Mouse (Mus musculus): Measurements from ENCODE around the gene Elavl3. TPM values are rescaled to one million over a fixed set of nuclear protein-coding genes. Genes with fewer than 3 reads are reported as not detected.

Elavl3 gene
- total and polyA plus RNA-seq, 3 experiments: 0.15 to 1.1 TPM; not detected in 1

DNA sequence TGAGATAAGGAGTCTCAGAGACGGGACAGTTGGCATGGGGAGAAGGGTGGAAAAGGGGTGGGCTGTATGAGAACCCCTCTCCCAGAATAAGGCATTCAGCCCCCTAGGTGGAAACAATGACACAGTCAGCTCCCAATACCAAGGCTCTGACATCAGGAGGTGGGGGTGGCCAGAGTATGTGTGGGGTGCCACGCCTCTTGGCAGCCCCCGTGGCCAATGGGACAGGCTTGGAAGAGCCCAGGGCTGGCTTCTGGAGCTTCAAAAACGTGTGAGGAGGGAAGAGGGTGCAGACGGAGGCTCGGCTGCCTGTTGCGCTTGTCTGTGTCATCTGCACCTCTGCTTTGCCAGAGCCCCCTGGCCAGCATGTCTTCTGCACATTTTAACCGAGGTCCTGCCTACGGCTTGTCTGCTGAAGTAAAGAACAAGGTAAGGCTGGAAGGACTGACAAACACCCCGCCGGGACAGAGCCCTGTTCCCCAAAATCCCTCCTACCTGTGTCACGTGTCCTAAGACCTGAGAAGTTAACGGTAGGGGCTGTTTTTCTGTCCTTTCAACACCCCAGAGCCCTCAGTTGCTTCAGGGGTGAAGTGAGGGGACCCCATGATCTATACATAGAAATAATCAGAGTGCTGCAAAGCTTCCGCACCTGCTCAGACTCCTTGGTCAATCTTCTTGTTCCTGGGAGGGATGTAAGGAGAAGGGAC lies 47.3 kb upstream of the Elavl3 start, which contains the start of gene Cnn1:
Cnn1 (plus strand) TSS at position 224 of the 704 bp plus-strand sequence.
- H3K36me3 ChIP-seq (ENCODE audit: control insufficient read depth in 1 of 2, insufficient read depth in 2 of 2, low read length in 2 of 2): peaks cover 0 to 2% of the 10 kb centered on the region in 2 experiments; a peak in 1 of 4 replicates
- H3K27ac ChIP-seq (ENCODE audit: control insufficient read depth, low read depth, low read length): no peak within 1 kb of the TSS
- H3K4me3 ChIP-seq (ENCODE audit: control insufficient read depth in 1 of 2, insufficient read depth in 1 of 2, low read depth in 2 of 2, low read length in 2 of 2): no peak within 1 kb of the TSS
- no peaks in the 10 kb centered on the region for H3K79me2 ChIP-seq (ENCODE audit: control insufficient read depth, insufficient read depth, low read length, poor library complexity)
- no peak within 1 kb of the TSS for H3K9ac ChIP-seq (ENCODE audit: control insufficient read depth, low read depth, low read length, poor library complexity, severe bottlenecking)
- no peaks in the 10 kb centered on the region; a peak in 1 of 4 replicates for H3K27me3 ChIP-seq (ENCODE audit: control insufficient read depth in 1 of 2, insufficient read depth in 2 of 2, low read length in 2 of 2)
- H3K9me3 ChIP-seq (replicated peaks; ENCODE audit: insufficient read depth, low read length): no peaks in the 10 kb centered on the region
- peak; percentile 52 for DNase-seq (ENCODE audit: low read depth, low spot score)
- no peak for TF ChIP-seq RCOR1 (IDR thresholded peaks at IDR 0.05; ENCODE audit: low read depth, low read length)
- peak; percentile 62 for TF ChIP-seq USF1 (IDR thresholded peaks at IDR 0.05; ENCODE audit: low read depth, low read length)
- peaks cover 0 to 5% of the 10 kb centered on the region in 2 experiments; a peak in 2 of 4 replicates for H3K4me1 ChIP-seq (ENCODE audit: control insufficient read depth in 1 of 2, insufficient read depth in 2 of 2, low read length in 2 of 2)

- H3K4me3 ChIP-seq (ENCODE audit: control insufficient read depth in 1 of 2, insufficient read depth in 1 of 2, low read depth in 2 of 2, low read length in 2 of 2): peak overlapping the region; percentile 33 to 38; a peak in 3 of 4 replicates
Observed at GRCm38 (mm10) chr9:22095854-22096307, 44.1 kb upstream of the Elavl3 start.

DNA sequence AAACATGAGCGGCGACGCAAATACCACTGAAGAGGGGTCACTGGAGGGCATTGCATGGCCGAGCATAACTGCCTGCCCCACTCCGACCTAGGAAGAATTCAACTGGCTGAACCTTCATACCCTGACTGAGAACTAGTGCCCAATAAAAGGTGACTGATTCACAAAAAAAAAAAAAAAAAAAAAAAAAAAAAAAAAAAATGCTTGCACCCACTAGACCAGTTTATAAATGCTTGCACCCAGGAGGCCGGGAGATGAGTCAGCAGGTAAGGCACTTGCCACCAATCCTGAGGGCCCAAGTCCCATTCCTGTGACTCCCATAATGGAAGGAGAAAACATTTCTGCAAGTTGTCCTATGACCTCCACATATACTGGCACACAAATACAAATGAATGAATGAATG lies 40.9 kb upstream of the Elavl3 start:
- Histone ChIP-seq H3K79me2 (ENCODE audit: control insufficient read depth, insufficient read depth, low read length, poor library complexity) (no peaks in the 10 kb centered on the region), H3K9ac (ENCODE audit: control insufficient read depth, low read depth, low read length, poor library complexity, severe bottlenecking) (no peak overlapping the region), H3K9me3 (replicated peaks; ENCODE audit: insufficient read depth, low read length) (no peaks in the 10 kb centered on the region), H3K36me3 (ENCODE audit: control insufficient read depth in 1 of 2, insufficient read depth in 2 of 2, low read length in 2 of 2) (peaks cover 0 to 2% of the 10 kb centered on the region in 2 experiments; a peak in 1 of 4 replicates), H3K4me1 (ENCODE audit: control insufficient read depth in 1 of 2, insufficient read depth in 2 of 2, low read length in 2 of 2) (peaks cover 0 to 5% of the 10 kb centered on the region in 2 experiments; a peak in 2 of 4 replicates), H3K27me3 (ENCODE audit: control insufficient read depth in 1 of 2, insufficient read depth in 2 of 2, low read length in 2 of 2) (no peaks in the 10 kb centered on the region), H3K4me3 (ENCODE audit: control insufficient read depth in 1 of 2, insufficient read depth in 1 of 2, low read depth in 2 of 2, low read length in 2 of 2) (no peak overlapping the region), H3K27ac (ENCODE audit: control insufficient read depth, low read depth, low read length) (no peak overlapping the region)
- no peak for DNase-seq (ENCODE audit: low read depth, low spot score)
- TF ChIP-seq CHD2 (IDR thresholded peaks at IDR 0.05; ENCODE audit: low read length) (no peak), ELF1 (IDR thresholded peaks at IDR 0.05; ENCODE audit: low read depth, low read length) (no peak), ZNF384 (IDR thresholded peaks at IDR 0.05; ENCODE audit: low read depth, low read length) (peak; percentile 61; the same call in 1 of the 2 replicates), MAZ (IDR thresholded peaks at IDR 0.05; ENCODE audit: low read depth, low read length) (no peak), USF1 (IDR thresholded peaks at IDR 0.05; ENCODE audit: low read depth, low read length) (no peak), E2F4 (IDR thresholded peaks at IDR 0.05; ENCODE audit: borderline replicate concordance, low read depth, low read length) (no peak)

More at GRCm38 (mm10) chr9:22095854-22096307, 44.1 kb upstream of the Elavl3 start:
- Histone ChIP-seq H3K27ac (ENCODE audit: control insufficient read depth, low read depth, low read length) (no peak overlapping the region), H3K9me3 (replicated peaks; ENCODE audit: insufficient read depth, low read length) (no peaks in the 10 kb centered on the region), H3K4me1 (ENCODE audit: control insufficient read depth in 1 of 2, insufficient read depth in 2 of 2, low read length in 2 of 2) (peaks cover 0 to 5% of the 10 kb centered on the region in 2 experiments; a peak in 2 of 4 replicates), H3K36me3 (ENCODE audit: control insufficient read depth in 1 of 2, insufficient read depth in 2 of 2, low read length in 2 of 2) (peaks cover 0 to 2% of the 10 kb centered on the region in 2 experiments; a peak in 1 of 4 replicates), H3K79me2 (ENCODE audit: control insufficient read depth, insufficient read depth, low read length, poor library complexity) (no peaks in the 10 kb centered on the region), H3K27me3 (ENCODE audit: control insufficient read depth in 1 of 2, insufficient read depth in 2 of 2, low read length in 2 of 2) (no peaks in the 10 kb centered on the region), H3K9ac (ENCODE audit: control insufficient read depth, low read depth, low read length, poor library complexity, severe bottlenecking) (peak overlapping the region; percentile 60)
- TF ChIP-seq SMC3 (IDR thresholded peaks at IDR 0.05; ENCODE audit: low read depth, low read length): peak; percentile 91
- no peak for TF ChIP-seq TCF12 (IDR thresholded peaks at IDR 0.05; ENCODE audit: low read depth, low read length)
- TF ChIP-seq TAL1 (IDR thresholded peaks at IDR 0.05; ENCODE audit: low read length): no peak
- peak; percentile 30; the same call in 1 of the 2 replicates for TF ChIP-seq GATA1 (IDR thresholded peaks at IDR 0.05; ENCODE audit: low read depth, low read length)
- peak; percentile 92 to 97 (median 97) for TF ChIP-seq CTCF (IDR thresholded peaks at IDR 0.05 in 2 of 3, conservative IDR thresholded peaks at IDR 0.05 in 1 of 3; ENCODE audit: control insufficient read depth in 1 of 3, insufficient read depth in 1 of 3, low read depth in 2 of 3, low read length in 3 of 3, poor library complexity in 1 of 3, severe bottlenecking in 1 of 3)
- TF ChIP-seq HCFC1 (IDR thresholded peaks at IDR 0.05; ENCODE audit: low read depth, low read length): 0 out of 2 replicates have a peak, but pooled peaks have one; percentile 12
- TF ChIP-seq SIN3A (IDR thresholded peaks at IDR 0.05; ENCODE audit: low read length): 0 out of 2 replicates have a peak, but pooled peaks have one; percentile 6
- no peak for TF ChIP-seq MEF2A (IDR thresholded peaks at IDR 0.05; ENCODE audit: extremely low read depth, insufficient replicate concordance, low read depth, low read length, poor library complexity, severe bottlenecking)
- TF ChIP-seq RCOR1 (IDR thresholded peaks at IDR 0.05; ENCODE audit: low read depth, low read length): no peak
- TF ChIP-seq POLR2AphosphoS5 (IDR thresholded peaks at IDR 0.05; ENCODE audit: borderline replicate concordance, low read depth, low read length): no peak
- TF ChIP-seq CHD1 (IDR thresholded peaks at IDR 0.05; ENCODE audit: low read depth, low read length): no peak
- no peak for TF ChIP-seq ZKSCAN1 (IDR thresholded peaks at IDR 0.05; ENCODE audit: low read depth, low read length)
- peak; percentile 70 for TF ChIP-seq RAD21 (IDR thresholded peaks at IDR 0.05; ENCODE audit: low read depth, low read length)
- no peak for TF ChIP-seq E2F4 (IDR thresholded peaks at IDR 0.05; ENCODE audit: borderline replicate concordance, low read depth, low read length)
- TF ChIP-seq POLR2AphosphoS2 (IDR thresholded peaks at IDR 0.05; ENCODE audit: low read length): no peak
- peak; percentile 71; the same call in 1 of the 2 replicates for TF ChIP-seq ETS1 (IDR thresholded peaks at IDR 0.05; ENCODE audit: low read depth, low read length)
- TF ChIP-seq POLR2A (IDR thresholded peaks at IDR 0.05; ENCODE audit: control insufficient read depth in 1 of 2, insufficient read depth in 1 of 2, low read depth in 1 of 2, low read length in 2 of 2, poor library complexity in 1 of 2): peak; percentile 60 to 68; a peak in 3 of 4 replicates
- no peak for TF ChIP-seq MYB (IDR thresholded peaks at IDR 0.05; ENCODE audit: low read depth, low read length)
- DNase-seq (ENCODE audit: low read depth, low spot score): peak; percentile 98

All from MEL (cell line).